In the genomic region with DNA sequence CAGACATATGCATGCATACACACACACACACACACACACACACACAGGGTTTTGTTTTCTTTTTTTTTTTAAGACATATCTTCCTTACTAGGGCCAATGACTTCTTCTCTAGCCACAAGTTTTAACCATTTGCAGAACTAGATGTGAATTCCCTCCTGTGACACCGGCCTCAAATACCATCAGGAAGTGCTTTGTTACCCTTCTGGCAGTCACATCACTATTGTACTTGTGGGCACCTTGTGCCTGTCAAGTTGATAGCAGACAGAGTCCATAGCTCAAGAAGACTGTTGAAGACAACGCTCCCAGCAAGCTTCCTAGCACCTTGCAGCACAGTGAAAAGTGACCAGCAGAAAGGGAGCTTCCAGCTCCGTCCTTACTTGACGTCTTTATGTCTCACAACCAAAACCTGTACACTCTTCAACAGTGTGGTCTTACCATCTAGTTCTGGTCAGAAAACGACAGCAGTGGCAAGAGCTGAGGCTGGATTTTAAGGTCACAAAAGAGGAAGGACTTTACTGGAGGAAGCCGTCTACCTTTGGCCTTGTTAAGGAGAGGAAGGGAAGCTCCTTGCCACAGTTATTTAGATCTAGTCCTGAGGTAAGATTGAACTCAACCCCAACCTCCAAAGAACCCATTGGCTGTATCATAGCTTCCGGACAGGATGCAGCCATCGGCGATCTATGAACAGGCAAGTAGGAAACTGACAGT, we compare ENCODE assay signal across 15 mouse cellular contexts.
"Had no signal": no experiment of that assay in that cellular context is flagged by ENCODE, and none has a peak within 500 bp of the region (broad histone marks: within the 10 kb centered on the region; RNA-seq: fewer than 3 reads in every experiment).

No protein-coding gene starts in this region.

- H3K27ac ChIP-seq: kidney, embryonic 15.5 days; left cerebral cortex, adult 2 months; limb, embryonic 10.5 days; liver, embryonic 13.5 days; macrophage; neural tube, embryonic 13.5 days had no signal

- H3K9ac ChIP-seq: kidney, embryonic 15.5 days; liver, embryonic 13.5 days; liver, postnatal 0 days; neural tube, embryonic 13.5 days had no signal

- DNase-seq: kidney, adult 2 months; kidney, postnatal 14 days; liver, embryonic 13.5 days; liver, postnatal 0 days; midbrain, embryonic 14.5 days; retina, postnatal 1 day; right cerebral cortex, postnatal 4 days; spleen, adult 18-20 months; thymus, adult 18-20 months; thymus, postnatal 14 days had no signal

- H3K27me3 ChIP-seq: kidney, embryonic 15.5 days; liver, embryonic 13.5 days; neural tube, embryonic 13.5 days had no signal

- ATAC-seq: liver, postnatal 0 days had no signal

- H3K36me3 ChIP-seq: kidney, embryonic 15.5 days; limb, embryonic 10.5 days; liver, embryonic 13.5 days; neural tube, embryonic 13.5 days had no signal

- H3K4me2 ChIP-seq: kidney, embryonic 15.5 days; liver, embryonic 13.5 days; neural tube, embryonic 13.5 days had no signal

- H3K9me3 ChIP-seq: kidney, embryonic 15.5 days; limb, embryonic 10.5 days; liver, embryonic 13.5 days; neural tube, embryonic 13.5 days had no signal

- H3K4me3 ChIP-seq: kidney, embryonic 15.5 days; left cerebral cortex, adult 2 months; limb, embryonic 10.5 days; liver, embryonic 13.5 days; neural tube, embryonic 13.5 days had no signal

- H3K4me1 ChIP-seq: neural tube, embryonic 13.5 days had no signal
